Mouse (Mus musculus): ENCODE results near the gene Irf2bp1. TPM values are rescaled to one million over a fixed set of nuclear protein-coding genes. Genes with fewer than 3 reads are reported as not detected.

Irf2bp1 gene
- polyA plus RNA-seq (2015; fragmentation: Illumina TruSeq; extraction: RNeasy Lipid Tissue Mini Kit (QIAGEN cat#74804); ENCODE audit: insufficient read depth, low replicate concordance), result 6.8 TPM

DNA sequence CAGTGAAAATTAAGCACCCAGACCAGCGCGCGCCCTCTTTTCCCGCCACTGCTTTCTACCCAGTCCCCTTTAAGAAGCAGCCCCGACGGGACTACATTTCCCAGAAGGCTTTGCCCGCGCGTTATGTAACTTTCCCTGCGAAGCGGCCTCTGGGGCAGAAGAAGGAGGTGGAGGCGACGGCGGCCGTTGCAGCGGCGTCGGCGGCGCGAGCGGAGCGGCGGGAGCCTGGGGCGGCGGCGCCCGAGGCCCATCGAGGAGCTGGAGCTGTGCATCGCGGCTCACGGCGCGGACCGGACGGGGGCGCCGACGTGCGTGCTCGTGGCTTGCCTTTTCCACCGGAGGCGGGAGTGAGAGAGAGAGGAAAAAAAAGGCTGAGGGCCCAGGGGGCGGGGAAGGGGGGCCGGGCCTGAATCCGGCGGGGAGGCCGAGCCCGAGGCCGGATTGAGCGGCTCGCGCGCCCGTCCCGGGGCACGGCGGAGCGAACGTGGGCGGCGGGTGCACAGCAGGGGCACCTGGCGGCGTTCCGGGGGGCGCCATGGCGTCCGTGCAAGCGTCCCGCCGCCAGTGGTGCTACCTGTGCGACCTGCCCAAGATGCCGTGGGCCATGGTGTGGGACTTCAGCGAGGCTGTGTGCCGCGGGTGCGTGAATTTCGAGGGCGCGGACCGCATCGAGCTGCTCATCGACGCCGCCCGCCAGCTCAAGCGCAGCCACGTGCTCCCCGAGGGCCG lies at the start of gene Irf2bp1:
Gene Irf2bp1, plus strand, starts transcription at position 143 of the 729 bp plus-strand sequence.

DNA sequence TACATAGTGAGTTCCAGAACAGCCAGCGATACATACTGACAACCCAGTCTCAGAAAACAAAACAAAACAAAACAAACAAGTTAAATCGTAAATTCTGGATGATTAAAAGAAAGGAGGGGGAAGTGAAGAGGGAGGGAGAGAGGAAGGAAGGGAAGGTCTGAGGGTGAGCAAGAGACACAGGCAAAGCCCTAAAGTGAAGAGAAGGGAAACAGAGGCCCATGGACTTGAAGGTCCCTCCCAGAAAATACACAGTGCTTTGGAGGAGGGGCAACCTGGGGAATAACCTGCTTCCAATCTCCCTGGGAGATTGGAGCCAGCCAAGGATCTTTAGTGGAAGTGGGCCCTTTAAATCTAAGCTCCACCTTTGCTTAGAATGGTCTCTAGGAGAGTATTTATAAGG lies 16.7 kb upstream of the Irf2bp1 start, which contains the start of gene Nanos2:
Gene Nanos2, plus strand, starts transcription at position 301 of the 400 bp plus-strand sequence.

DNA sequence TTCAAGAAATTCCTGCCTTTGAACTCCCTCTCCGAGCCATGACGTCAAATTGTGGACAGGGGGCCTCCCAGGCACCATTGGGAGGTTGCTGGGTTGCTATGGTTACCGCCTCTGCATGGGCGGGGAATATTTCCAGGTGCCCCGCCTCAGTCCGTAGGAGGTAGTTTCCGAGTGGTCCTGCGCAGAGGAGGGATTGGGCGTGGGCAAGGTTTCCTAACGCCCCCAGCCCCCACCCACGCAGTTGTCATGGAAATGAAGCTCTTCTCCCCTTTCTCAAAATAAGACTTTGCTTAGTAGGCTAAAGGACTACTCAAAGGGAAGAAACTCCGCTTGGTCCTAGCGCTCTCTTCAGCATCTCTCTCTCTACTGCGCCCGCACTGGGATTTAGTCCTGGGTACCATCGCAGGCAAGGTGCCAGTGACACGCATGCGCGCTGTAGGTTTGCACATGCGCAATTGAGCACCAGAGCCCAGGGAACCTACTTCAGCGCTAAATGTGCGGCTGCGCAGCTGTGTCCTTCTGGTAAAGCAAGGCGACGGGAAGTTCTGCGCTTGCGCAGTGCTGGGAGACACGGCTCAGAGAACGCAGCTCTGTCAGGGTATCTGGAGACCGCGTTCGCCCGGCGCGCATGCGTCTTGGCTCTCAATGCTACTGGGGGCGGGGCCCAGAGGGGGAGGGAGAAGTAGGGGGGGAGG lies 13.1 kb upstream of the Irf2bp1 start, which contains the start of gene Mypop:
Gene Mypop, plus strand, starts transcription at position 645 of the 695 bp plus-strand sequence.

DNA sequence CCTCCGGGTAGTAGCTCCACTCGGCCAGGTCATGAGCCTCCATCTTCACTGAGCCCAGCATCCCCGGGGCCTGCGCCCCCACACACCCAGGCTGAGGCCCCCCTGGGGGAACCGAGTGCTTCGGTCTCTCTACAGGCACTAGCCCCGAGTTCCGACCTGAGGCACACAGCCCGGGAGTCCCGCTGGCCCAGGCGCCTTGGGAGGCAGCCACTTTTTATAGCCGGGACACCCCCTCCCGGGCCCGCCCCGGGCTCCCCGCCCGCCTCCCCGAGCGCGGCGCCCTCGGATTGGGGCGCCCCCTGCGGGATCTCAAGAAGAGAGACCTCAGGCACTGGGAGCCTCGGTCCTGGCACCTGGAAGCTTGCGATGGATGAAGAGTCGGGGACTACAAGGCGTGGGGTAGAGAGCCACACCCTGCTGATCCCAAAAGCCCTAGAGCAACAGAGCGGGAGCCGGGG lies 19.5 kb downstream of the Irf2bp1 start, which contains the start of gene Foxa3:
Gene Foxa3, minus strand, starts transcription at position 182 of the 458 bp plus-strand sequence.

DNA sequence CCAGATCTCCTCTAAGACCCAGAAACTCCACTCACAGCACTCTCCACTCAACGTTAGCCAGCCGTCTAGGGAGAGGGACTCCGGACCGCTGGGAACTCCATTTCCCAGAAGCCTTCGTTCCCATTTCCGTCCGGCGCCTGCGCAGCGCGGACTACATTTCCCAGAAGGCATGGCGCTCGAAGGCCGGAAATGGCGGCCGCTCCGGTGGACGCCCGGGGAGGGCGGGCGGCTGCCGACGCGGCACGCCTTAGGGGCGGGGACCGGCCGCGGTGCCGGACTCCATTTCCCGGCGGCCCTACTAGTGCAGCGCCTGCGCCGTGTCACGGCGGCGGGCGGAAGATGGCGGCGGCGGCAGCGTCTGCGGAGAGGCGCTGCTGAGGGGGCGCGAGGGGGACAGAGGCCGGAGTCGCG lies 20.3 kb downstream of the Irf2bp1 start, which contains the start of gene Sympk:
Gene Sympk, plus strand, starts transcription at position 282 of the 411 bp plus-strand sequence.

DNA sequence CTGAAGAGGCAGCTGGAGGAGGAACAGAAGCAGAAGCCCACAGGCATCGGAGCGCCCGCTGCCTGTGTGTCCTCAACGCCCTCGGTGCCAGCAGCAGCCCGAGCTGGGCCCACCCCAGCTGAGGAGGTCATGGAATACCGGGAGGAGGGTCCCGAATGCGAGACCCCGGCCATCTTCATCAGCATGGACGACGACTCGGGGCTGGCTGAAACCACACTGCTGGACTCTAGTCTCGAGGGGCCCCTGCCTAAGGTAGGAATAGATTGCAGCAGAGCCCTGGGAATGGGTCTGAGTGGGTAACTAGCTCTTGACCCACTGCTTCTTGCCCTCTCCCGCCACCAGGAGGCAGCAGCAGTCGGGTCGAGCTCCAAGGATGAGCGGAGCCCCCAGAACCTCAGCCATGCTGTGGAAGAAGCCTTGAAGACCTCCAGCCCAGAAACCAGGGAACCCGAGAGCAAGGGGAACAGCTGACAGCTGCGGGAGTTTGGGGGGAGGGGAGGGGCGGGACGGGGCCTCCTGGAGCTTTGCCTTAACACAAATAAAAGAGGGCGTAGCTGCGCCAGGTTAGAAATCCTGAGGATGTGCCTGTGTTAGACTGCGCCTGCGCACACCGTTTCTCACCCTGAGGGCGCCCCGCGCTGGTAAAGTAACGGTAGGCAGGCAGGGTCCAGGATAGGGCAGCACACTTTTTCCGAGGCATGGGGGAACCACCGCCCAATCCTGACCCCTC lies 50.4 kb downstream of the Irf2bp1 start, which contains the start of gene Rsph6a:
Gene Rsph6a, plus strand, starts transcription at position 644 of the 730 bp plus-strand sequence.

Other genes with a start within 250 kb of the Irf2bp1 start
- not detected for gene Psg19, start 205.5 kb upstream of the Irf2bp1 start, polyA plus RNA-seq (2015; fragmentation: Illumina TruSeq; extraction: RNeasy Lipid Tissue Mini Kit (QIAGEN cat#74804); ENCODE audit: insufficient read depth, low replicate concordance)
- gene Psg17, start 182.4 kb upstream of the Irf2bp1 start, polyA plus RNA-seq (2015; fragmentation: Illumina TruSeq; extraction: RNeasy Lipid Tissue Mini Kit (QIAGEN cat#74804); ENCODE audit: insufficient read depth, low replicate concordance), result not detected
- gene Mill2, start 164.1 kb upstream of the Irf2bp1 start, polyA plus RNA-seq (2015; fragmentation: Illumina TruSeq; extraction: RNeasy Lipid Tissue Mini Kit (QIAGEN cat#74804); ENCODE audit: insufficient read depth, low replicate concordance), result 6.1 TPM
- 28.9 TPM for gene Pglyrp1, start 132.7 kb upstream of the Irf2bp1 start, polyA plus RNA-seq (2015; fragmentation: Illumina TruSeq; extraction: RNeasy Lipid Tissue Mini Kit (QIAGEN cat#74804); ENCODE audit: insufficient read depth, low replicate concordance)
- gene Ccdc61, start 93.6 kb upstream of the Irf2bp1 start, polyA plus RNA-seq (2015; fragmentation: Illumina TruSeq; extraction: RNeasy Lipid Tissue Mini Kit (QIAGEN cat#74804); ENCODE audit: insufficient read depth, low replicate concordance), result 17.3 TPM
- 0.76 TPM for gene Nova2, start 78.2 kb upstream of the Irf2bp1 start, polyA plus RNA-seq (2015; fragmentation: Illumina TruSeq; extraction: RNeasy Lipid Tissue Mini Kit (QIAGEN cat#74804); ENCODE audit: insufficient read depth, low replicate concordance)
- gene Nanos2, start 16.6 kb upstream of the Irf2bp1 start, polyA plus RNA-seq (2015; fragmentation: Illumina TruSeq; extraction: RNeasy Lipid Tissue Mini Kit (QIAGEN cat#74804); ENCODE audit: insufficient read depth, low replicate concordance), result not detected
- gene Mypop, start 12.8 kb upstream of the Irf2bp1 start, polyA plus RNA-seq (2015; fragmentation: Illumina TruSeq; extraction: RNeasy Lipid Tissue Mini Kit (QIAGEN cat#74804); ENCODE audit: insufficient read depth, low replicate concordance), result 0.73 TPM
- gene Foxa3, start 19.5 kb downstream of the Irf2bp1 start, polyA plus RNA-seq (2015; fragmentation: Illumina TruSeq; extraction: RNeasy Lipid Tissue Mini Kit (QIAGEN cat#74804); ENCODE audit: insufficient read depth, low replicate concordance), result not detected
- 43.3 TPM for gene Sympk, start 20.3 kb downstream of the Irf2bp1 start, polyA plus RNA-seq (2015; fragmentation: Illumina TruSeq; extraction: RNeasy Lipid Tissue Mini Kit (QIAGEN cat#74804); ENCODE audit: insufficient read depth, low replicate concordance)
- gene Rsph6a, start 50.6 kb downstream of the Irf2bp1 start, polyA plus RNA-seq (2015; fragmentation: Illumina TruSeq; extraction: RNeasy Lipid Tissue Mini Kit (QIAGEN cat#74804); ENCODE audit: insufficient read depth, low replicate concordance), result not detected
- 5.3 TPM for gene Dmwd, start 72.2 kb downstream of the Irf2bp1 start, polyA plus RNA-seq (2015; fragmentation: Illumina TruSeq; extraction: RNeasy Lipid Tissue Mini Kit (QIAGEN cat#74804); ENCODE audit: insufficient read depth, low replicate concordance)
- 37.1 TPM for gene Dmpk, start 79.8 kb downstream of the Irf2bp1 start, polyA plus RNA-seq (2015; fragmentation: Illumina TruSeq; extraction: RNeasy Lipid Tissue Mini Kit (QIAGEN cat#74804); ENCODE audit: insufficient read depth, low replicate concordance)
- 2.0 TPM for gene Six5, start 90.5 kb downstream of the Irf2bp1 start, polyA plus RNA-seq (2015; fragmentation: Illumina TruSeq; extraction: RNeasy Lipid Tissue Mini Kit (QIAGEN cat#74804); ENCODE audit: insufficient read depth, low replicate concordance)
- gene Gm4969, start 114.3 kb downstream of the Irf2bp1 start, polyA plus RNA-seq (2015; fragmentation: Illumina TruSeq; extraction: RNeasy Lipid Tissue Mini Kit (QIAGEN cat#74804); ENCODE audit: insufficient read depth, low replicate concordance), result 0.11 TPM
- gene Fbxo46, start 115.8 kb downstream of the Irf2bp1 start, polyA plus RNA-seq (2015; fragmentation: Illumina TruSeq; extraction: RNeasy Lipid Tissue Mini Kit (QIAGEN cat#74804); ENCODE audit: insufficient read depth, low replicate concordance), result 2.9 TPM
- gene Qpctl, start 145.2 kb downstream of the Irf2bp1 start, polyA plus RNA-seq (2015; fragmentation: Illumina TruSeq; extraction: RNeasy Lipid Tissue Mini Kit (QIAGEN cat#74804); ENCODE audit: insufficient read depth, low replicate concordance), result 9.4 TPM
- gene Snrpd2, start 145.7 kb downstream of the Irf2bp1 start, polyA plus RNA-seq (2015; fragmentation: Illumina TruSeq; extraction: RNeasy Lipid Tissue Mini Kit (QIAGEN cat#74804); ENCODE audit: insufficient read depth, low replicate concordance), result 28.2 TPM
- gene Gipr, start 162.1 kb downstream of the Irf2bp1 start, polyA plus RNA-seq (2015; fragmentation: Illumina TruSeq; extraction: RNeasy Lipid Tissue Mini Kit (QIAGEN cat#74804); ENCODE audit: insufficient read depth, low replicate concordance), result not detected
- 6.2 TPM for gene Eml2, start 172.4 kb downstream of the Irf2bp1 start, polyA plus RNA-seq (2015; fragmentation: Illumina TruSeq; extraction: RNeasy Lipid Tissue Mini Kit (QIAGEN cat#74804); ENCODE audit: insufficient read depth, low replicate concordance)
- 4.4 TPM for gene Gpr4, start 208.5 kb downstream of the Irf2bp1 start, polyA plus RNA-seq (2015; fragmentation: Illumina TruSeq; extraction: RNeasy Lipid Tissue Mini Kit (QIAGEN cat#74804); ENCODE audit: insufficient read depth, low replicate concordance)
- 17.4 TPM for gene Opa3, start 224.3 kb downstream of the Irf2bp1 start, polyA plus RNA-seq (2015; fragmentation: Illumina TruSeq; extraction: RNeasy Lipid Tissue Mini Kit (QIAGEN cat#74804); ENCODE audit: insufficient read depth, low replicate concordance)